Mouse (Mus musculus) layer of hippocampus, adult 8-10 months (tissue): ENCODE data around the gene Tbc1d9b. TPM values are rescaled to one million over a fixed set of nuclear protein-coding genes. Genes with fewer than 3 reads are reported as not detected.
A peak's percentile ranks its signal among the peaks of the same experiment; 100 is the strongest.

ENCODE experiments used
- DNase-seq, 2 experiments: peaks; one replicate each; pipeline ENCODE4 v3.0.0; 2022; ENCODE audit warnings: low spot score in 2 of 2
- total RNA-seq, 4 experiments: library from RNA; stranded (reverse); gene quantifications; 2 replicates each; pipeline ENCODE4 v1.2.4; 2022

The Tbc1d9b gene
- total RNA-seq, 4 experiments from 2014 or later, result 115 to 122 (median 118) TPM

- peak; percentile 66 to 79 for DNase-seq
Measured at GRCm38 (mm10) chr11:50210505-50211151, 79.4 kb downstream of the Tbc1d9b start, which contains the start of the genes Sqstm1 and Mgat4b. TSS of gene Sqstm1 (minus strand) at chr11:50210827. TSS of gene Mgat4b (plus strand) at chr11:50210890.

- no peak for DNase-seq
Measured at GRCm38 (mm10) chr11:50211322-50212059, 80.3 kb downstream of the Tbc1d9b start.

DNA sequence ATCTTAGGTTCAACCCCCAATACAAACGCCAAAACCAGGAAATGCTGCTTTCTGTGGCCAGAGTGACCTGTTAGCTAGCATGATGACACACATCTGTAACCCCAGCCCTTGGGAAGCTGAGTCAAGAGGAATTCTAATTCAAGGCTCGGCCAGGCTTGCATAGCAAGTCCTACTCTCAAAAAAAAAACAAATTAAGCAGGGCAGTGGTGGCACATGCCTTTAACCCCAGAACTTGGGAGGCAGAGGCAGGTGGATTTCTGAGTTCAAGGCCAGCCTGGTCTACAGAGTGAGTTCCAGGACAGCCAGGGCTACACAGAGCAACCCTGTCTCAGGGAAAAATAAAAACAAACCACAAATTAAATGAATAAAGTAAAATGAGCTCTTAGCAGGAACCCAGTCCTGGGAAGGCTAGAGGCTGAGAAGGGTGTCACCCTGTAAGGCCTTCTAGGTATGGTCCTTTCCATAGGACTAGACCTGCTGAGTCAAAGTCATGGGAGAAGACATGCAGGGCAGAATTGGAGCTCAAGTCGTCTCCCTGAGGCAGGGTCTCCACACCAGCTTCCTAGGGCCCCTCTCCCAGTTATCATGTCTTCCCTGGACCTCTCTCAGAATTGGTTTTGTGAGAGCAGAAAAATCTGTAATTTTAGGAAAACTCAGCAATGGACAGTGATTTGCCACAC lies 81.0 kb downstream of the Tbc1d9b start:
- DNase-seq, result no peak

DNA sequence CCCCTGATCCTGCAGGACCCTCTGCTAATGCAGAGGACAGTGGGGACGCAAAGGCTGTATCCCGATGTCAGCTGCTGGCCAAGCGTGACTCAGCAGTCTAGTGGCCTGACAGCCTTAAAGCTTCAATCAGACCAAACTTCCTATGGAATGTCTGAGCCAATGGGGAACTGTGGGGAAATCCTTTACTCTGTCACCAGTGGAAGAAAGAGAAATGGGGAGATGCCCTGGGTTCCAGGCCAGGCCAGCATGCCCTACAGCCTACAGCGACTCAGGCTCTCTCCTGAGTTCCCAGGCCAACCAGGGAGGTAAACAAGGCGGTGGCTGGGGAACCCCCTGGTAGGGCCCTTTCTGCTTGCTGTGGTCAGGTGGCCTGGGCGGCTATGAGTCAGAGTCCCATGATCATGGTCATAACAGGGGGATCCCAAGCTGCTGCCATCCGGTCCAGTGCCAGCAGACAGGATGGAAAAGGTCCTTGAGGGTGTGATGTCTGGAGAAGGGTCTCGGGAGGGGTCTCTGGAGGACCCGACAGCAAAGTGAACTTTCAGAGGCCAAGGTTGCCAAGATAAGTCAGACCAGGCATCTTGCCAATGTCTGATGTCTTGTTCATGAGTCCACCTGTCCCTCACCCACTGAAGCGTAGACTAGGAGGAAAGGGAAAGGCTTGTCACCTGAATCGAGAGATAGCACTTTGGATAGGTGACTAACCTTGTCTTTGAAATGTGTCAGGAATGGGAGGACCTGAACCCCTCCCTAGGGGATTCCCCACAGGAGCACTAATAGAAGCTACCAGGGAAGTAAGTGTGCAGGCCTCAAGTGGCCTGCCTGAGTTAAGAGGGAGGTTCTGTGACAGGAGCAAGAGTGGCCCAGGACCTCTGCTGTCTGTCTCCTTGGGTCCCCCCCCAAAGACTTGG lies 81.9 kb downstream of the Tbc1d9b start:
- DNase-seq, result peak; percentile 53 to 79

DNA sequence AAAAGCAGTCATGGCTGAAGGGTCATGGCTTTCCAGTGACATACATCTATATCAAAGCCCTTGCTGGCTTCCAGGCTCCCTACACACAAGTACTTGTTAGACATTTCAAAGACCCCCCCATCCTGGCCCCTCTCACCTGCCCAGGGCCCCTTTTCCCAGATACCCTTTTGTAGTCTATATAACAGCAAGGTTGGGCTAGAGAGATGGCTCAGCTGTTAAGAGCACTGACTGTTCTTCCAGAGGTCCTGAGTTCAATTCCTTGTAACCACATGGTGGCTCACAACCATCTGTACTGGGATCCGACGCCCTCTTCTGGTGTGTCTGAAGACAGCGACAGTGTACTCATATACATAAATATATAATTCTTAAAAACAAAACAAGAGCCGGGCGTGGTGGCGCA lies 83.4 kb downstream of the Tbc1d9b start:
- no peak for DNase-seq

DNA sequence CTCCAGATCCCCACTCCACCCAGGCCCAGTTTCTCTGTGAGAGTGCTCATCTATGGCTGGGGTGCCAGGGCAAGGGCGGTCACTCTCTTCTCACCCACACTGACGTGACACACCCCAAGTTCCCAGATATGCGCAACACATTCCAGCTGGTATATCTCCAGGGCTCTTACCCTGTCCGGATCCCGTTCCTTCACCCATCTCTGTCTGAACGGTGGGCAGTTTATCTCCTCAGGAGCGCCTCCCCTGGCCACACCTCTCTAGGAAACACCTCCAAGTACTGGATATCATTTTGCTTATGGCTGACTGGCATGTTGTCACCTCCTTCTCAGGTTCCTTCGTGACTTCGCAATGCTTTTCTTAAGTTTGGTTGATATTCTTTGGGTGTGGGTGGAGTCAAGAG lies 84.4 kb downstream of the Tbc1d9b start:
- DNase-seq, result no peak

DNA sequence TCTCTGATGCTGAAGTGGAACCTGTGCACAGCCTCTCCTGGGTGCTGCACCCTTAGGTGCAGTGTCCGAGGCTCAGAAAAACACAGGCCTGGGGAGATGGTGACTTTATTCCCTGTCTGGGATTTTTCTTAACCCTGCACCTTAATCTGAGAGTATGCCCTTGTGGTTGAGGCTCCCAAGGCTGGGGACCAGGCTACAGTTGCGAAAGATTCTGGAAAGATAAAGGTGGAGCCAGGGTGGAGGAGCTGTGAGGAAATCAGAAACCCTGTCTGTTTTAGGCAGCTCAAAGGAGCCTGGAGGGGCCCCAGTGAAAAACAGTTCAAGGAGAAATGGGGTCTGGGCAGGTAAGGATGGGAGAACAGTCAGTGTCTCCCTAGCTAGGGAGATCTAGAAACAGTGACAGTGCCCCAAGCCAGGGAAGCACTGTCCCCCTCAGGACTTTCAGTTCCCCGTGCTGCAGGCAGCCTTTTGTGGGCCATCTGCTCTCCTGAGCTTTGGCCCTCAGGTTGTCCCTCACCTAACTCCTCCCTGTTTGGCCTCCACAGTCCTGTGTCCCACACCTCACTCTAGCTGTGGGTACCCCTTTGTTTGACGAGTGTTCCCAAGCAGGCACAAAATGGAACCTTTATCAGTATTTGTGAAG lies 85.6 kb downstream of the Tbc1d9b start:
- no peak for DNase-seq

DNA sequence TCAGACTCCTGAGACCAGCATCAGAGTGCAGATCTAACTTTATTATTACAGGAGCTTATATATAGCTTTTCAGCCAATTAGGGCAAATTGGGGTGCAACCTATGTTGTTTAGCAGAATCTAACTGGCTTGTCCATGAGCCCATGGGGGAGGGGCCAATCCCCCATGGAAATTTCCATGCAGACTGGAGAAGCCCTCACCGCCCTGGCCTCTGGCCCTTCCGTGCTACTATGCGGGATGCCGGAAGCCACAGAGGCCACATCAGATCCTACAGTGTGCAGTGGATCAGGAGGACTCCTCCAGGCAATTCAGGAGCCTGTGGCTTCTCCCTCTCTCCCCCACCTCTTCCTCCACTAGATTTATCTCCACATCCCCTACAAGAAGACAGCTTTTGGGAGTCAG lies 86.6 kb downstream of the Tbc1d9b start:
- no peak for DNase-seq

DNA sequence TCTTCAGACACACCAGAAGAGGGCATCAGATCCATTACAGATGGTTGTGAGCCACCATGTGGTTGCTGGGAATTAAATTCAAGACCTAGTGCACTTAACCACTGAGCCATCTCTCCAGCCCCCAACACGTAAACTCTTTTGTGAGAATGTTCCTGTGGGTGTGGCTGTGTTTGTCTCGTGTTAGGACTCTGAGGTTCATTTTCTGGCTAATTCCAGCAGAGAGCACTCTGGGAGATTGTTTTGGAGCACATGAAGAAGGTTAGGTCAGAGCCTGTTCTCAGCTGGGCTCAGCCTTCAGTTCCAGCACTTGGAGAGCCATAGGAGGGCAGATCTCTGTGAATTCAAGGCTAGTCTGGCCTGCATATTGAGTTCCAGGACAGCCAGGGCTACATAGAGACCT lies 88.6 kb downstream of the Tbc1d9b start:
- DNase-seq, result no peak

Other genes with a start within 250 kb of the Tbc1d9b start
- gene Rasgef1c, start 229.6 kb upstream of the Tbc1d9b start, total RNA-seq, result 1 to 10 TPM; 2.4 to 3.6 (median 2.9) TPM
- 10 to 100 TPM; 75.8 to 95.8 (median 84.2) TPM for gene Rnf130, start 106.0 kb upstream of the Tbc1d9b start, total RNA-seq
- gene Mrnip, start 43.0 kb downstream of the Tbc1d9b start, total RNA-seq, result 10 to 100 TPM; 14.0 to 16.9 (median 15.4) TPM
- 100 to 1,000 TPM; 473 to 497 (median 477) TPM for gene Sqstm1, start 79.4 kb downstream of the Tbc1d9b start, total RNA-seq
- 10 to 100 TPM; 73.7 to 78.1 (median 76.2) TPM for gene Mgat4b, start 79.5 kb downstream of the Tbc1d9b start, total RNA-seq
- 10 to 100 TPM in 2 of 4 experiments, 1 to 10 TPM in 2; 6.2 to 23.4 (median 10.7) TPM for gene Ltc4s, start 107.2 kb downstream of the Tbc1d9b start, total RNA-seq
- 10 to 100 TPM; 10.6 to 12.0 (median 11.6) TPM for gene Maml1, start 160.9 kb downstream of the Tbc1d9b start, total RNA-seq
- 100 to 1,000 TPM; 388 to 462 (median 411) TPM for gene Canx, start 194.3 kb downstream of the Tbc1d9b start, total RNA-seq
- under 1 TPM in 1 of 4 experiments, not detected in 3; 0.96 TPM for gene Cby3, start 223.1 kb downstream of the Tbc1d9b start, total RNA-seq
- gene Hnrnph1, start 245.6 kb downstream of the Tbc1d9b start, total RNA-seq, result 100 to 1,000 TPM; 246 to 288 (median 274) TPM